Mouse (Mus musculus): Measurements from ENCODE around the gene Tufm.

DNA sequence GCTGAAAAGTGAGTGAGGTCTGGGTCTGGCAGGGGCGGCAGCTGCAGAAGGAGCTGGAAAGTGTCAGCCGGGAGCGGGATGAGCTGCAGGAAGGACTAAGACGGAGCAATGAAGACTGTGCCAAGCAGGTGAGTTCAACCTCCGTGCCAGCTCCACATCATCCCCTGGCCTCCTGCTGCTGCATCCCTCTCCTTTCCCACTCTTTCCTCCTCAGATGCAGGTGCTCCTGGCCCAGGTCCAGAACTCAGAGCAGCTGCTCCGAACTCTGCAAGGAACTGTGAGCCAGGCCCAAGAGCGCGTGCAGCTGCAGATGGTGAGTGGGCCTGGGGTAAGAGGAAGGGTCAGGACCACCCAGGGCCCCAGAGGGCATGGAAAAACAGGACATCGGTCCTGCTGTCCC lies 47.0 kb upstream of the Tufm start:
- TF ChIP-seq SRF (IDR thresholded peaks at IDR 0.05; ENCODE audit: control insufficient read depth, insufficient read length, low read depth) = no peak
- TF ChIP-seq POLR2A (IDR thresholded peaks at IDR 0.05; ENCODE audit: insufficient read length, low read depth) = no peak
- TF ChIP-seq MAX (IDR thresholded peaks at IDR 0.05; ENCODE audit: low read depth) = no peak
- TF ChIP-seq TCF3 (IDR thresholded peaks at IDR 0.05; ENCODE audit: insufficient read length, low read depth) = no peak
- TF ChIP-seq POLR2AphosphoS2 (IDR thresholded peaks at IDR 0.05; ENCODE audit: insufficient read length, low read depth) = no peak
- TF ChIP-seq CEBPB (IDR thresholded peaks at IDR 0.05; ENCODE audit: insufficient read depth, poor library complexity, severe bottlenecking) = no peak
- no peak for TF ChIP-seq MYOG (IDR thresholded peaks at IDR 0.05; ENCODE audit: control insufficient read depth in 1 of 3, insufficient read depth in 1 of 3, insufficient read length in 2 of 3, low read depth in 2 of 3)
- TF ChIP-seq USF1 (IDR thresholded peaks at IDR 0.05; ENCODE audit: low read depth) = no peak
- no peak for TF ChIP-seq E2F4 (IDR thresholded peaks at IDR 0.05; ENCODE audit: insufficient read depth)
- TF ChIP-seq MYOD1 (IDR thresholded peaks at IDR 0.05; ENCODE audit: control insufficient read depth in 1 of 3, insufficient read length in 2 of 3, low read depth in 2 of 3) = no peak

Measured in myocyte (in vitro differentiated cells).